Mouse (Mus musculus): ENCODE measurements around the gene Lin37. TPM values are rescaled to one million over a fixed set of nuclear protein-coding genes. Genes with fewer than 3 reads are reported as not detected.

Lin37 gene
- polyA plus RNA-seq, 1 experiment from 2014 or later, result 31.3 TPM

GRCm38 (mm10) chr7:30599933-30600353 is 40.3 kb upstream of the Lin37 start:
- H3K36me3 ChIP-seq (ENCODE audit: control insufficient read depth, insufficient read depth, low read length), result no peaks in the 10 kb centered on the region
- under 1% methylated on average over 16 of the region's 16 CpGs for WGBS
- no peaks in the 10 kb centered on the region for H3K27me3 ChIP-seq (ENCODE audit: control insufficient read depth, insufficient read depth, low read length)
- H3K9ac ChIP-seq (ENCODE audit: low read length), result peak overlapping the region; percentile 52; the same call in 1 of the 2 replicates
- H3K4me1 ChIP-seq (ENCODE audit: control insufficient read depth in 2 of 2, insufficient read depth in 2 of 2, low read length in 2 of 2), result peaks cover 9 to 11% of the 10 kb centered on the region in 2 experiments
- H3K27ac ChIP-seq (replicated peaks in 1 of 2; ENCODE audit: control insufficient read depth in 1 of 2, insufficient read depth in 1 of 2, low read depth in 2 of 2, low read length in 2 of 2), result peak overlapping the region in 1 of 2 experiments; percentile 19; a peak in 2 of 4 replicates
- H3K4me2 ChIP-seq (ENCODE audit: low read length), result peak overlapping the region; percentile 48
- ATAC-seq (ENCODE audit: insufficient number of reproducible peaks, insufficient read depth, low FRiP score, low read depth), result peak; percentile 86
- H3K9me3 ChIP-seq (ENCODE audit: control insufficient read depth, low read length), result no peaks in the 10 kb centered on the region
- H3K4me3 ChIP-seq (ENCODE audit: control insufficient read depth in 1 of 2, insufficient read depth in 1 of 2, low read depth in 1 of 2, low read length in 2 of 2), result no peak overlapping the region

- 92% methylated on average over 12 of the region's 12 CpGs for WGBS
- Histone ChIP-seq H3K27ac (replicated peaks in 1 of 2; ENCODE audit: control insufficient read depth in 1 of 2, insufficient read depth in 1 of 2, low read depth in 2 of 2, low read length in 2 of 2) (no peak within 1 kb of the TSS; a peak in 1 of 4 replicates), H3K36me3 (ENCODE audit: control insufficient read depth, insufficient read depth, low read length) (no peaks in the 10 kb centered on the region), H3K27me3 (ENCODE audit: control insufficient read depth, insufficient read depth, low read length) (peaks cover 5% of the 10 kb centered on the region), H3K4me2 (ENCODE audit: low read length) (peak within 1 kb of the TSS; percentile 42), H3K9me3 (ENCODE audit: control insufficient read depth, low read length) (no peaks in the 10 kb centered on the region), H3K4me1 (ENCODE audit: control insufficient read depth in 2 of 2, insufficient read depth in 2 of 2, low read length in 2 of 2) (peaks cover 9 to 11% of the 10 kb centered on the region in 2 experiments), H3K9ac (ENCODE audit: low read length) (no peak within 1 kb of the TSS), H3K4me3 (ENCODE audit: control insufficient read depth in 1 of 2, insufficient read depth in 1 of 2, low read depth in 1 of 2, low read length in 2 of 2) (no peak within 1 kb of the TSS)
- no peak for ATAC-seq (ENCODE audit: insufficient number of reproducible peaks, insufficient read depth, low FRiP score, low read depth)
Observed at GRCm38 (mm10) chr7:30598786-30599185, 39.1 kb upstream of the Lin37 start, which contains the start of gene Zbtb32. TSS of gene Zbtb32 (minus strand) at chr7:30598909.

- Histone ChIP-seq H3K36me3 (ENCODE audit: control insufficient read depth, insufficient read depth, low read length) (no peaks in the 10 kb centered on the region), H3K9ac (ENCODE audit: low read length) (no peak overlapping the region), H3K27ac (replicated peaks in 1 of 2; ENCODE audit: control insufficient read depth in 1 of 2, insufficient read depth in 1 of 2, low read depth in 2 of 2, low read length in 2 of 2) (no peak overlapping the region), H3K27me3 (ENCODE audit: control insufficient read depth, insufficient read depth, low read length) (peaks cover 5% of the 10 kb centered on the region), H3K4me3 (ENCODE audit: control insufficient read depth in 1 of 2, insufficient read depth in 1 of 2, low read depth in 1 of 2, low read length in 2 of 2) (no peak overlapping the region), H3K9me3 (ENCODE audit: control insufficient read depth, low read length) (no peaks in the 10 kb centered on the region), H3K4me1 (ENCODE audit: control insufficient read depth in 2 of 2, insufficient read depth in 2 of 2, low read length in 2 of 2) (peaks cover 7 to 11% of the 10 kb centered on the region in 2 experiments), H3K4me2 (ENCODE audit: low read length) (no peak overlapping the region)
- no peak for ATAC-seq (ENCODE audit: insufficient number of reproducible peaks, insufficient read depth, low FRiP score, low read depth)
- WGBS, result 76% methylated on average over 5 of the region's 5 CpGs
Observed at GRCm38 (mm10) chr7:30596811-30597210, 37.2 kb upstream of the Lin37 start.

DNA sequence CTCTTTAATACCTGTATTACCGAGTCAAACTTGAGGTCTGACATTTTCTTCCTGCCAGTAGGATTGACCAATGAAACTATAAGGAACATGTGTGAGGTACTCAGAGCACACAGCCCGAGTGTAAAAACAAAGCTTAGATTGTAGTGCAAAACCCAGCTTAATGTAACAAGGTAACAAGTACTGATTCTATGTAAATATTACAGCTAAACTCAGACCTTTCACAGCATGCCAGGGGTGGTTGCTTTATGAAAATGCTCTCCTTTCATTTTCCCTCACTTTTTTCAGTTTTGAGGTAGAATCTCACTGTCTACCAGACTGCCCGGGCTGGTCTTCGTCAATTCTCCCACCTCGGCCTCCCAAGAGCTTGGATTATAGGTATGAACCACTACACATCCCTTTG is 36.5 kb upstream of the Lin37 start:
- Histone ChIP-seq H3K36me3 (ENCODE audit: control insufficient read depth, insufficient read depth, low read length) (no peaks in the 10 kb centered on the region), H3K9me3 (ENCODE audit: control insufficient read depth, low read length) (no peaks in the 10 kb centered on the region), H3K4me1 (ENCODE audit: control insufficient read depth in 2 of 2, insufficient read depth in 2 of 2, low read length in 2 of 2) (peaks cover 7 to 11% of the 10 kb centered on the region in 2 experiments), H3K4me2 (ENCODE audit: low read length) (no peak overlapping the region), H3K27me3 (ENCODE audit: control insufficient read depth, insufficient read depth, low read length) (peaks cover 5% of the 10 kb centered on the region), H3K4me3 (ENCODE audit: control insufficient read depth in 1 of 2, insufficient read depth in 1 of 2, low read depth in 1 of 2, low read length in 2 of 2) (no peak overlapping the region), H3K27ac (replicated peaks in 1 of 2; ENCODE audit: control insufficient read depth in 1 of 2, insufficient read depth in 1 of 2, low read depth in 2 of 2, low read length in 2 of 2) (no peak overlapping the region), H3K9ac (ENCODE audit: low read length) (no peak overlapping the region)
- WGBS, result 69% methylated on average over 5 of the region's 5 CpGs
- no peak for ATAC-seq (ENCODE audit: insufficient number of reproducible peaks, insufficient read depth, low FRiP score, low read depth)

- no peak overlapping the region for H3K9ac ChIP-seq (ENCODE audit: low read length)
- no peaks in the 10 kb centered on the region for H3K36me3 ChIP-seq (ENCODE audit: control insufficient read depth, insufficient read depth, low read length)
- 58% methylated on average over 4 of the region's 4 CpGs for WGBS
- H3K27me3 ChIP-seq (ENCODE audit: control insufficient read depth, insufficient read depth, low read length), result peaks cover 5% of the 10 kb centered on the region
- H3K4me2 ChIP-seq (ENCODE audit: low read length), result no peak overlapping the region
- no peak overlapping the region for H3K4me3 ChIP-seq (ENCODE audit: control insufficient read depth in 1 of 2, insufficient read depth in 1 of 2, low read depth in 1 of 2, low read length in 2 of 2)
- H3K4me1 ChIP-seq (ENCODE audit: control insufficient read depth in 2 of 2, insufficient read depth in 2 of 2, low read length in 2 of 2), result peaks cover 0 to 6% of the 10 kb centered on the region in 2 experiments; a peak in 3 of 4 replicates
- no peak overlapping the region for H3K27ac ChIP-seq (replicated peaks in 1 of 2; ENCODE audit: control insufficient read depth in 1 of 2, insufficient read depth in 1 of 2, low read depth in 2 of 2, low read length in 2 of 2)
- H3K9me3 ChIP-seq (ENCODE audit: control insufficient read depth, low read length), result no peaks in the 10 kb centered on the region
- ATAC-seq (ENCODE audit: insufficient number of reproducible peaks, insufficient read depth, low FRiP score, low read depth), result no peak
Observed at GRCm38 (mm10) chr7:30594510-30595024, 34.9 kb upstream of the Lin37 start.

DNA sequence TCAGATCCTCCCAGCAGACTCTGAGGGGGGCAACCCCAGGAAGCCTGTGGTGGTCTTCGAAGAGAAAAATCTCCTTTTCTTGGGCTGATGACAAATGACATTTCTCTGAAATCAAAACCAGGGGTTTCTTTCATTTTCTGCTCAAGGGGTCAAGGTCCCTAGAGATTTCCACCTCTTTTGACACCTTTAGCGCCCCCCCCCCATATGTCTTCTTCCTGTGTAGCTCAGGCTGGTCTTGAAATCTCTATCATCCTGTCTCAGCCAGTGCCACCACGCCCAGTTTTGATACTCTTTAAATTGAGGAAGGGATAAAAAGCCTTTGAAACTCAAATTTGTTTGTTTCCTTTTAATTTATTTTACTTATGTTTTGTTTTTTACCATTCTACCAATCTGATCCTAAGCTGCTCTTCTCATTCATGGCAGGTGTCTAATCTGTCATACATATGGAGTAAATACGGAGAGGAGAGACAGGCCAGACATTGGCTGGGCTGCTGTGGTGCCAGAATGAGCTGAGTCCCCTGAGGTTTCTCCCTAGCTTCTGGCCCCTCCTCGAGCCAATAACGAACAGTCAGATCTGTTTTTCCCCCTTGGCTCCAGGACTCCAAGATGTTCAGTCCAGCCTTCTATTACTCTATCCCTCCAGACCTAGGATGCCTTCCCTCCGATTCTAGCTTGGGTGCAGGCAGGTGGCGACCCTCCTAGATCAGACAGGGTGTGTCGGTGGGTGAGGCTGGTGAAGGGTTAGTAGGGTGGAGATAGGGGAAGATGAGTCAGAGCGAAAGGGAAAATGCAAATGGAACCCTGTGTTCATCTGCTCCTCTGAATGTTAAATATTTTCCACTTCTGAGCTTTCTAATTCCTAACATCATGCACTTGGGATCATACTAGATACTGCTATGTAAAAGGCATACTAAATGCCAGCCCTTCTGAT is 34.2 kb upstream of the Lin37 start:
- Histone ChIP-seq H3K27me3 (ENCODE audit: control insufficient read depth, insufficient read depth, low read length) (peaks cover 5% of the 10 kb centered on the region), H3K4me3 (ENCODE audit: control insufficient read depth in 1 of 2, insufficient read depth in 1 of 2, low read depth in 1 of 2, low read length in 2 of 2) (no peak overlapping the region), H3K9ac (ENCODE audit: low read length) (no peak overlapping the region), H3K4me2 (ENCODE audit: low read length) (no peak overlapping the region), H3K4me1 (ENCODE audit: control insufficient read depth in 2 of 2, insufficient read depth in 2 of 2, low read length in 2 of 2) (peaks cover 0 to 6% of the 10 kb centered on the region in 2 experiments; a peak in 1 of 4 replicates), H3K27ac (replicated peaks in 1 of 2; ENCODE audit: control insufficient read depth in 1 of 2, insufficient read depth in 1 of 2, low read depth in 2 of 2, low read length in 2 of 2) (no peak overlapping the region), H3K36me3 (ENCODE audit: control insufficient read depth, insufficient read depth, low read length) (no peaks in the 10 kb centered on the region), H3K9me3 (ENCODE audit: control insufficient read depth, low read length) (no peaks in the 10 kb centered on the region)
- WGBS, result 68% methylated on average over 10 of the region's 10 CpGs
- no peak for ATAC-seq (ENCODE audit: insufficient number of reproducible peaks, insufficient read depth, low FRiP score, low read depth)

DNA sequence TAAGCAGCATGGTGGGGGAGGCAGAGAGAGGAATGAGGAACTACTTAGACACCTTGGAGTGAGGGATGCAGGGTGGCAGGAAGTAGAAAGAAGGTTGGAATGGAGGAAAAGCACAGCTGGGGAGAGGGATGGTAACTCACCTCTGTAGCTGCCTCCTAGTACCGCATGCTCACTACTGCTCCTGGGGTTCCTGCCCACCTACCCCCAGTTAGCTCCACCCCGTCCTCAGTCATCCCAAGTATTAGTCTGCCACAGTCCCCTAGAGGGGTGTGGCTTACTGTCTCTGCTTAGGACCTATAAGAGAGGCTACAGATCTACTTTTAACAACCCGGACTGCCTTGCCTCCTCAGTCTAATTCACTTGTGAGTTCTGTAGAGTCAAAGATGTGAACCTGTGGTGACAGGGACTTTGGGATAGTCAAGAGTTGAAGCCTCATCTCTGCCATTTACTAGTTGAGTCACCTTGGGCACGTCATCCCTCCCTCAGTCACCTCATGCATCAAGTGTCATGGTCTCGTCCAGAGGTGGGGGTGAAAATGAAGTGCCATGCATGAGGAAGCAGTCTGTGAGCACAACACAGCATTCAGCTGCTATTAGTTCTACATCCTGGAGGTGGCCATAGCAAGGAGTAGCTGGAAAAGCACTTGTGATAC is 33.3 kb upstream of the Lin37 start:
- ATAC-seq (ENCODE audit: insufficient number of reproducible peaks, insufficient read depth, low FRiP score, low read depth), result no peak
- peaks cover 5% of the 10 kb centered on the region for H3K27me3 ChIP-seq (ENCODE audit: control insufficient read depth, insufficient read depth, low read length)
- H3K36me3 ChIP-seq (ENCODE audit: control insufficient read depth, insufficient read depth, low read length), result no peaks in the 10 kb centered on the region
- no peak overlapping the region for H3K27ac ChIP-seq (replicated peaks in 1 of 2; ENCODE audit: control insufficient read depth in 1 of 2, insufficient read depth in 1 of 2, low read depth in 2 of 2, low read length in 2 of 2)
- WGBS, result 45% methylated on average over 5 of the region's 5 CpGs
- H3K4me2 ChIP-seq (ENCODE audit: low read length), result no peak overlapping the region
- no peak overlapping the region for H3K4me3 ChIP-seq (ENCODE audit: control insufficient read depth in 1 of 2, insufficient read depth in 1 of 2, low read depth in 1 of 2, low read length in 2 of 2)
- H3K4me1 ChIP-seq (ENCODE audit: control insufficient read depth in 2 of 2, insufficient read depth in 2 of 2, low read length in 2 of 2), result peaks cover 0 to 6% of the 10 kb centered on the region in 2 experiments; a peak in 1 of 4 replicates
- H3K9ac ChIP-seq (ENCODE audit: low read length), result no peak overlapping the region
- H3K9me3 ChIP-seq (ENCODE audit: control insufficient read depth, low read length), result no peaks in the 10 kb centered on the region

All from heart, embryonic 14.5 days (tissue).